Mouse (Mus musculus): ENCODE data around the gene Scamp5. TPM values are rescaled to one million over a fixed set of nuclear protein-coding genes. Genes with fewer than 3 reads are reported as not detected.

Scamp5 gene
- polyA plus RNA-seq (2012; rRNA removed): 41.8 and 50.0 TPM in 2 replicates

GRCm38 (mm10) chr9:57467896-57468549, at the start of gene Scamp5:
Gene Scamp5 (minus strand): TSS chr9:57468060.
- peak; percentile 42 for DNase-seq (ENCODE audit: low read depth)

- DNase-seq (ENCODE audit: low read depth): no peak
Measured at GRCm38 (mm10) chr9:57517113-57517512, 49.3 kb upstream of the Scamp5 start.

GRCm38 (mm10) chr9:57510577-57510976, 42.7 kb upstream of the Scamp5 start:
- DNase-seq (ENCODE audit: low read depth): no peak

- DNase-seq (ENCODE audit: low read depth): no peak
Measured at GRCm38 (mm10) chr9:57505700-57506099, 37.8 kb upstream of the Scamp5 start.

GRCm38 (mm10) chr9:57504891-57505290, 37.0 kb upstream of the Scamp5 start:
- no peak for DNase-seq (ENCODE audit: low read depth)

- DNase-seq (ENCODE audit: low read depth): no peak
Measured at GRCm38 (mm10) chr9:57504381-57504700, 36.5 kb upstream of the Scamp5 start.

- no peak for DNase-seq (ENCODE audit: low read depth)
Measured at GRCm38 (mm10) chr9:57503622-57504380, 35.9 kb upstream of the Scamp5 start, which contains the start of gene Rpp25. Gene Rpp25 (plus strand): TSS chr9:57504026.

GRCm38 (mm10) chr9:57502911-57503621, 35.2 kb upstream of the Scamp5 start:
- no peak for DNase-seq (ENCODE audit: low read depth)

- no peak for DNase-seq (ENCODE audit: low read depth)
Measured at GRCm38 (mm10) chr9:57501861-57502260, 34.0 kb upstream of the Scamp5 start.

- no peak for DNase-seq (ENCODE audit: low read depth)
Measured at GRCm38 (mm10) chr9:57501452-57501851, 33.6 kb upstream of the Scamp5 start.

- DNase-seq (ENCODE audit: low read depth): no peak
Measured at GRCm38 (mm10) chr9:57498536-57498935, 30.7 kb upstream of the Scamp5 start.

- DNase-seq (ENCODE audit: low read depth): no peak
Measured at GRCm38 (mm10) chr9:57497236-57497635, 29.4 kb upstream of the Scamp5 start.

- DNase-seq (ENCODE audit: low read depth): no peak
Measured at GRCm38 (mm10) chr9:57494970-57495369, 27.1 kb upstream of the Scamp5 start.

GRCm38 (mm10) chr9:57493532-57493931, 25.7 kb upstream of the Scamp5 start:
- no peak for DNase-seq (ENCODE audit: low read depth)

GRCm38 (mm10) chr9:57487807-57488206, 19.9 kb upstream of the Scamp5 start:
- DNase-seq (ENCODE audit: low read depth): no peak

- DNase-seq (ENCODE audit: low read depth): no peak
Measured at GRCm38 (mm10) chr9:57485774-57486173, 17.9 kb upstream of the Scamp5 start.

GRCm38 (mm10) chr9:57468914-57469313, 1.1 kb upstream of the Scamp5 start:
- DNase-seq (ENCODE audit: low read depth): no peak

GRCm38 (mm10) chr9:57467271-57467771, 539 bp downstream of the Scamp5 start:
- DNase-seq (ENCODE audit: low read depth): no peak

- no peak for DNase-seq (ENCODE audit: low read depth)
Measured at GRCm38 (mm10) chr9:57466101-57466500, 1.8 kb downstream of the Scamp5 start.

- no peak for DNase-seq (ENCODE audit: low read depth)
Measured at GRCm38 (mm10) chr9:57462866-57463265, 5.0 kb downstream of the Scamp5 start.

- DNase-seq (ENCODE audit: low read depth): no peak
Measured at GRCm38 (mm10) chr9:57459707-57460106, 8.2 kb downstream of the Scamp5 start.

- DNase-seq (ENCODE audit: low read depth): no peak
Measured at GRCm38 (mm10) chr9:57453516-57453915, 14.3 kb downstream of the Scamp5 start.
